Mouse (Mus musculus): ENCODE measurements around the gene 5730409E04Rik.

- TF ChIP-seq CTCF (IDR thresholded peaks at IDR 0.05; ENCODE audit: borderline replicate concordance, insufficient read depth, low read length) (no peak), POLR2A (IDR thresholded peaks at IDR 0.05; ENCODE audit: low read depth, low read length) (no peak)
Observed at GRCm38 (mm10) chr4:126619691-126620330, 10.2 kb downstream of the 5730409E04Rik start.
